Comparison of ENCODE assay signal across 20 mouse cellular contexts in genomic region chr10:25533513-25534246, GRCm38 (mm10). TPM values are rescaled to one million over a fixed set of nuclear protein-coding genes. Genes with fewer than 3 reads are reported as not detected.
DNase-seq lines count a peak whose midpoint lies in the region; ATAC-seq and TF ChIP-seq lines count a peak whose summit lies in the region.
"Had no signal": no experiment of that assay in that cellular context is flagged by ENCODE, and none has a peak within 500 bp of the region (broad histone marks: within the 10 kb centered on the region; RNA-seq: fewer than 3 reads in every experiment).

No protein-coding gene starts in this region.

- no peak overlapping the region for H3K9ac ChIP-seq in heart, embryonic 13.5 days
- no peak overlapping the region for H3K9ac ChIP-seq in liver, embryonic 14.5 days (replicated peaks)
- no peak overlapping the region for H3K9ac ChIP-seq in liver, embryonic 12.5 days
- no peak overlapping the region for H3K9ac ChIP-seq in limb, embryonic 14.5 days (ENCODE audit: low read depth, low read length, severe bottlenecking)
- H3K9ac ChIP-seq: embryonic facial prominence, embryonic 13.5 days; hindbrain, embryonic 12.5 days had no signal

- H3K4me1 ChIP-seq in heart, embryonic 13.5 days = peaks cover 17% of the 10 kb centered on the region
- H3K4me1 ChIP-seq in liver, embryonic 14.5 days (replicated peaks; ENCODE audit: control insufficient read depth in 2 of 2, insufficient read depth in 2 of 2, low read length in 1 of 2) = no peaks in the 10 kb centered on the region; a peak in 1 of 4 replicates
- no peaks in the 10 kb centered on the region for H3K4me1 ChIP-seq in liver, embryonic 12.5 days
- no peaks in the 10 kb centered on the region for H3K4me1 ChIP-seq in limb, embryonic 14.5 days (ENCODE audit: control insufficient read depth, insufficient read depth, low read length)
- H3K4me1 ChIP-seq: embryonic facial prominence, embryonic 13.5 days; hindbrain, embryonic 12.5 days had no signal

- WGBS in heart, embryonic 13.5 days = 26% methylated on average over 9 of the region's 9 CpGs
- WGBS in liver, embryonic 14.5 days (ENCODE audit: insufficient replicate concordance) = 59% methylated on average over 9 of the region's 9 CpGs
- WGBS in liver, embryonic 12.5 days (ENCODE audit: insufficient replicate concordance) = 70% methylated on average over 9 of the region's 9 CpGs
- WGBS in limb, embryonic 14.5 days = 71% methylated on average over 9 of the region's 9 CpGs

- TF ChIP-seq POLR2A in limb, embryonic 14.5 days (IDR thresholded peaks at IDR 0.05; ENCODE audit: borderline replicate concordance, extremely low read depth, insufficient read depth, insufficient read length) = no peak

- no peaks in the 10 kb centered on the region for H3K9me3 ChIP-seq in heart, embryonic 13.5 days
- H3K9me3 ChIP-seq in liver, embryonic 14.5 days (ENCODE audit: control insufficient read depth, low read length) = no peaks in the 10 kb centered on the region
- no peaks in the 10 kb centered on the region for H3K9me3 ChIP-seq in liver, embryonic 12.5 days (replicated peaks)
- H3K9me3 ChIP-seq in limb, embryonic 14.5 days (ENCODE audit: control insufficient read depth, low read length) = no peaks in the 10 kb centered on the region
- H3K9me3 ChIP-seq: embryonic facial prominence, embryonic 13.5 days; hindbrain, embryonic 12.5 days had no signal

- DNase-seq in heart, adult 18-20 months = no peak
- no peak for DNase-seq in liver, embryonic 14.5 days (ENCODE audit: low read depth in 3 of 3, low spot score in 3 of 3)
- DNase-seq in limb, embryonic 14.5 days (ENCODE audit: low spot score) = peak; percentile 57
- no peak for DNase-seq in urinary bladder, adult 18-20 months (ENCODE audit: low spot score in 2 of 2)
- DNase-seq in cerebellum, postnatal 14 days = no peak
- DNase-seq: kidney, postnatal 25 days; layer of hippocampus, adult 9-11 months; midbrain, embryonic 14.5 days; right cerebral cortex, postnatal 14 days; thymus, postnatal 4 days had no signal

- ATAC-seq in heart, embryonic 13.5 days (ENCODE audit: extremely low read depth, insufficient number of reproducible peaks, low FRiP score, low TSS enrichment) = no peak
- no peak for ATAC-seq in liver, embryonic 14.5 days (ENCODE audit: insufficient read depth)
- ATAC-seq in liver, embryonic 12.5 days = no peak
- ATAC-seq in common myeloid progenitor, adult 5-6 weeks (replicated peaks; ENCODE audit: low read depth, poor library complexity, severe bottlenecking) = 0 out of 2 replicates have a peak, but pooled peaks have one; percentile 8
- peak; percentile 93 for ATAC-seq in limb, embryonic 14.5 days (ENCODE audit: low FRiP score, low read depth)

- H3K4me2 ChIP-seq in heart, embryonic 13.5 days = 0 out of 2 replicates have a peak overlapping the region, but pooled peaks have one; percentile 3
- H3K4me2 ChIP-seq in liver, embryonic 14.5 days (ENCODE audit: low read depth) = peak overlapping the region; percentile 37
- no peak overlapping the region for H3K4me2 ChIP-seq in liver, embryonic 12.5 days
- no peak overlapping the region for H3K4me2 ChIP-seq in limb, embryonic 14.5 days (replicated peaks; ENCODE audit: low read depth, low read length, severe bottlenecking)
- H3K4me2 ChIP-seq: embryonic facial prominence, embryonic 13.5 days; hindbrain, embryonic 12.5 days had no signal

- H3K27me3 ChIP-seq in heart, embryonic 13.5 days (replicated peaks) = no peaks in the 10 kb centered on the region
- no peaks in the 10 kb centered on the region for H3K27me3 ChIP-seq in liver, embryonic 14.5 days (ENCODE audit: control insufficient read depth, insufficient read depth, low read length)
- no peaks in the 10 kb centered on the region for H3K27me3 ChIP-seq in liver, embryonic 12.5 days (replicated peaks)
- H3K27me3 ChIP-seq in limb, embryonic 14.5 days (ENCODE audit: control insufficient read depth, insufficient read depth, low read length) = no peaks in the 10 kb centered on the region
- H3K27me3 ChIP-seq: embryonic facial prominence, embryonic 13.5 days; hindbrain, embryonic 12.5 days had no signal

- H3K36me3 ChIP-seq in heart, embryonic 13.5 days = no peaks in the 10 kb centered on the region
- H3K36me3 ChIP-seq in liver, embryonic 14.5 days (replicated peaks; ENCODE audit: control insufficient read depth, insufficient read depth, low read depth) = no peaks in the 10 kb centered on the region
- H3K36me3 ChIP-seq in liver, embryonic 12.5 days = no peaks in the 10 kb centered on the region
- H3K36me3 ChIP-seq in limb, embryonic 14.5 days (ENCODE audit: control insufficient read depth, insufficient read depth, low read length) = no peaks in the 10 kb centered on the region
- H3K36me3 ChIP-seq: embryonic facial prominence, embryonic 13.5 days; hindbrain, embryonic 12.5 days had no signal

- H3K4me3 ChIP-seq in heart, embryonic 13.5 days = no peak overlapping the region
- H3K4me3 ChIP-seq in liver, embryonic 14.5 days (ENCODE audit: insufficient read depth in 1 of 2, low read depth in 2 of 2, low read length in 2 of 2) = no peak overlapping the region
- no peak overlapping the region for H3K4me3 ChIP-seq in liver, embryonic 12.5 days
- H3K4me3 ChIP-seq in limb, embryonic 14.5 days (replicated peaks; ENCODE audit: low read length) = no peak overlapping the region
- H3K4me3 ChIP-seq: embryonic facial prominence, embryonic 13.5 days; hindbrain, embryonic 12.5 days had no signal

- H3K27ac ChIP-seq in heart, embryonic 13.5 days (replicated peaks) = peak overlapping the region; percentile 34; the same call in 1 of the 2 replicates
- no peak overlapping the region for H3K27ac ChIP-seq in liver, embryonic 14.5 days
- H3K27ac ChIP-seq in liver, embryonic 12.5 days = no peak overlapping the region
- H3K27ac ChIP-seq in limb, embryonic 14.5 days (replicated peaks; ENCODE audit: low read depth, low read length) = no peak overlapping the region
- H3K27ac ChIP-seq: embryonic facial prominence, embryonic 13.5 days; hindbrain, embryonic 12.5 days; macrophage had no signal

- no peak for TF ChIP-seq EP300 in liver, embryonic 14.5 days (IDR thresholded peaks at IDR 0.05; ENCODE audit: low read depth)

- TF ChIP-seq CTCF in liver, embryonic 14.5 days (IDR thresholded peaks at IDR 0.05; ENCODE audit: low read depth) = no peak

RNA-seq across cellular contexts. Expression of gene Smlr1, which starts 2.4 kb away (rescaled TPM):
- not detected in 2 replicates for polyA plus RNA-seq in heart, embryonic 13.5 days (2015; fragmentation: Nextera tagmentation; extraction: Ambion mirVana)
- total RNA-seq in heart, adult 18-20 months (2021) = not detected
- polyA plus RNA-seq in liver, embryonic 14.5 days (2012; rRNA removed) = 16.5 and 18.3 TPM in 2 replicates
- 14.3 and 17.7 TPM in 2 replicates for polyA plus RNA-seq in liver, embryonic 14.5 days (2014; fragmentation: Nextera tagmentation; extraction: Ambion mirVana)
- 4.9 and 5.0 TPM in 2 replicates for polyA plus RNA-seq in liver, embryonic 12.5 days (2016; fragmentation: Nextera tagmentation; extraction: Ambion mirVana)
- total RNA-seq in common myeloid progenitor, adult 5-6 weeks (2017) = not detected in 2 replicates
- polyA plus RNA-seq in limb, embryonic 14.5 days (2012; rRNA removed) = 0.12 and 0.24 TPM in 2 replicates
- polyA plus RNA-seq in limb, embryonic 14.5 days (2014; fragmentation: Nextera tagmentation; extraction: Ambion mirVana) = not detected in 2 replicates
- total RNA-seq: gastrocnemius, postnatal 4 days; left cerebral cortex, postnatal 10 days had no signal
- polyA plus RNA-seq: embryonic facial prominence, embryonic 13.5 days; forebrain, embryonic 11.5 days; hindbrain, embryonic 12.5 days; intestine, embryonic 14.5 days; macrophage; midbrain, embryonic 14.5 days had no signal

Comparison
In these comparisons a context has a peak if more than half of its experiments do, and no peak if none do; other contexts are left out.
1. H3K4me2 ChIP-seq: peak in heart, embryonic 13.5 days (single experiment) and liver, embryonic 14.5 days (single experiment); none in liver, embryonic 12.5 days (single experiment) and limb, embryonic 14.5 days (single experiment).
2. ATAC-seq: peak in common myeloid progenitor, adult 5-6 weeks (single experiment) and limb, embryonic 14.5 days (single experiment); none in heart, embryonic 13.5 days (single experiment), liver, embryonic 14.5 days (single experiment) and liver, embryonic 12.5 days (single experiment).